Mouse (Mus musculus): ENCODE measurements around the gene Ogfod3. TPM values are rescaled to one million over a fixed set of nuclear protein-coding genes. Genes with fewer than 3 reads are reported as not detected.

Gene Ogfod3
- 10 to 100 TPM; 11.5 to 11.6 TPM for total RNA-seq (2021)
- long read RNA-seq, experiment 1, transcript Ogfod3-201 (9 exons, 1,308 nt): major isoform, 21 of 22 reads
- long read RNA-seq, experiment 1, partial matches to known transcripts: 0 of 22 reads
- long read RNA-seq, experiment 1, other reads (novel, unspliced or antisense): 1 of 22 reads
- long read RNA-seq, experiment 2, transcript Ogfod3-201 (9 exons, 1,308 nt): major isoform, 37 of 37 reads
- long read RNA-seq, experiment 2, partial matches to known transcripts: 0 of 37 reads
- long read RNA-seq, experiment 2, other reads (novel, unspliced or antisense): 0 of 37 reads

- DNase-seq: peak; percentile 94
Observed at GRCm38 (mm10) chr11:121204161-121205006, at the start of gene Ogfod3, which contains the start of gene Hexdc. Gene Ogfod3, minus strand, starts transcription at chr11:121204711. Gene Hexdc, plus strand, starts transcription at chr11:121204433.

GRCm38 (mm10) chr11:121250196-121250595, 45.7 kb upstream of the Ogfod3 start:
- DNase-seq: no peak

- DNase-seq: no peak
Observed at GRCm38 (mm10) chr11:121239669-121240068, 35.2 kb upstream of the Ogfod3 start.

GRCm38 (mm10) chr11:121237345-121238128, 33.0 kb upstream of the Ogfod3 start:
- peak; percentile 35 for DNase-seq

GRCm38 (mm10) chr11:121236564-121237344, 32.2 kb upstream of the Ogfod3 start, which contains the start of gene Narf:
Gene Narf, plus strand, starts transcription at chr11:121237253.
- peak; percentile 100 for DNase-seq

- DNase-seq: no peak
Observed at GRCm38 (mm10) chr11:121235475-121236238, 31.1 kb upstream of the Ogfod3 start.

- no peak for DNase-seq
Observed at GRCm38 (mm10) chr11:121232706-121233105, 28.2 kb upstream of the Ogfod3 start.

- DNase-seq: peak; percentile 41
Observed at GRCm38 (mm10) chr11:121231628-121232291, 27.2 kb upstream of the Ogfod3 start.

GRCm38 (mm10) chr11:121231191-121231590, 26.7 kb upstream of the Ogfod3 start:
- DNase-seq: no peak

- peak; percentile 66 for DNase-seq
Observed at GRCm38 (mm10) chr11:121229018-121229439, 24.5 kb upstream of the Ogfod3 start, which contains the start of gene Cybc1. Gene Cybc1, minus strand, starts transcription at chr11:121229322.

GRCm38 (mm10) chr11:121228129-121229017, 23.9 kb upstream of the Ogfod3 start:
- DNase-seq: no peak

- no peak for DNase-seq
Observed at GRCm38 (mm10) chr11:121221321-121222010, 17.0 kb upstream of the Ogfod3 start.

- no peak for DNase-seq
Observed at GRCm38 (mm10) chr11:121220771-121221170, 16.3 kb upstream of the Ogfod3 start.

- no peak for DNase-seq
Observed at GRCm38 (mm10) chr11:121219776-121220175, 15.3 kb upstream of the Ogfod3 start.

- DNase-seq: peak; percentile 37
Observed at GRCm38 (mm10) chr11:121216831-121217230, 12.3 kb upstream of the Ogfod3 start.

GRCm38 (mm10) chr11:121203859-121204160, 701 bp downstream of the Ogfod3 start:
- no peak for DNase-seq

GRCm38 (mm10) chr11:121201436-121202198, 2.9 kb downstream of the Ogfod3 start:
- no peak for DNase-seq

GRCm38 (mm10) chr11:121200781-121201180, 3.7 kb downstream of the Ogfod3 start:
- no peak for DNase-seq
